Mouse (Mus musculus) gastrocnemius, postnatal 14 days (tissue): ENCODE data around the gene Prm3. TPM values are rescaled to one million over a fixed set of nuclear protein-coding genes. Genes with fewer than 3 reads are reported as not detected.
A peak's percentile ranks its signal among the peaks of the same experiment; 100 is the strongest.

ENCODE experiments used
- DNase-seq: peaks from one replicate; pipeline ENCODE4 v3.0.0; 2021; ENCODE audit warnings: mixed read lengths
- intact Hi-C: fragments of 180-260 bp; cut with DNase I; formaldehyde crosslinking; loops from one replicate; pipeline ENCODE4 v1.15.1; 2025; ENCODE audit warnings: low total_unique reads
- long read RNA-seq, 2 experiments: library from polyadenylated mRNA; stranded (forward); transcript quantifications; one replicate each; pipeline ENCODE4 v2.0.0; 2021
- total RNA-seq, 2 experiments: library from RNA; stranded (reverse); gene quantifications; 2 replicates each; pipeline ENCODE4 v1.2.3; 2021

The Prm3 gene
- total RNA-seq = not detected
- long read RNA-seq, experiment 1 = 0 reads
- long read RNA-seq, experiment 2 = 0 reads

GRCm38 (mm10) chr16:10790702-10791101 lies at the start of gene Prm3:
Gene Prm3, minus strand, starts transcription at chr16:10790914.
- intact Hi-C loops = no loop called here
- DNase-seq = no peak

GRCm38 (mm10) chr16:10840018-10840417 lies 49.3 kb upstream of the Prm3 start:
- intact Hi-C loops = no loop called here
- DNase-seq = no peak

- no peak for DNase-seq
- intact Hi-C loops = no loop called here
These were observed 48.0 kb upstream of the Prm3 start for GRCm38 (mm10) chr16:10838487-10839245.

- no peak for DNase-seq
- intact Hi-C loops = no loop called here
These were observed 47.2 kb upstream of the Prm3 start for GRCm38 (mm10) chr16:10837903-10838302.

- intact Hi-C loops = no loop called here
- no peak for DNase-seq
These were observed 46.5 kb upstream of the Prm3 start for GRCm38 (mm10) chr16:10837250-10837649.

- no peak for DNase-seq
- intact Hi-C loops = no loop called here
These were observed 45.7 kb upstream of the Prm3 start for GRCm38 (mm10) chr16:10836388-10836787.

- DNase-seq = peak; percentile 88
- intact Hi-C loops = no loop called here
These were observed 44.3 kb upstream of the Prm3 start, which contains the start of gene Rmi2 for GRCm38 (mm10) chr16:10834911-10835587. Gene Rmi2, plus strand, starts transcription at chr16:10835059.

GRCm38 (mm10) chr16:10834542-10834910 lies 43.8 kb upstream of the Prm3 start:
- intact Hi-C loops = no loop called here
- DNase-seq = no peak

GRCm38 (mm10) chr16:10828461-10828805 lies 37.7 kb upstream of the Prm3 start:
- intact Hi-C loops = no loop called here
- DNase-seq = no peak

- DNase-seq = no peak
- intact Hi-C loops = no loop called here
These were observed 37.2 kb upstream of the Prm3 start for GRCm38 (mm10) chr16:10827766-10828460.

- DNase-seq = no peak
- intact Hi-C loops = no loop called here
These were observed 36.6 kb upstream of the Prm3 start for GRCm38 (mm10) chr16:10827269-10827668.

- DNase-seq = no peak
- intact Hi-C loops = no loop called here
These were observed 35.1 kb upstream of the Prm3 start for GRCm38 (mm10) chr16:10825840-10826239.

GRCm38 (mm10) chr16:10824536-10824935 lies 33.8 kb upstream of the Prm3 start:
- intact Hi-C loops = no loop called here
- no peak for DNase-seq

- intact Hi-C loops = no loop called here
- DNase-seq = no peak
These were observed 30.7 kb upstream of the Prm3 start for GRCm38 (mm10) chr16:10821387-10821786.

- no peak for DNase-seq
These were observed 29.3 kb upstream of the Prm3 start for GRCm38 (mm10) chr16:10819966-10820365.

GRCm38 (mm10) chr16:10818579-10819135 lies 27.9 kb upstream of the Prm3 start:
- intact Hi-C loops = no loop called here
- DNase-seq = no peak

More at GRCm38 (mm10) chr16:10819966-10820365, 29.3 kb upstream of the Prm3 start:
- intact Hi-C loops = no loop called here

- intact Hi-C loops = no loop called here
- DNase-seq = no peak
These were observed 24.1 kb upstream of the Prm3 start for GRCm38 (mm10) chr16:10814864-10815263.

- intact Hi-C loops = no loop called here
- DNase-seq = no peak
These were observed 23.0 kb upstream of the Prm3 start for GRCm38 (mm10) chr16:10813726-10814125.

GRCm38 (mm10) chr16:10812865-10813371 lies 22.2 kb upstream of the Prm3 start, which contains the start of gene Gm11172:
Gene Gm11172, plus strand, starts transcription at chr16:10812915.
- DNase-seq = no peak
- intact Hi-C loops = no loop called here

GRCm38 (mm10) chr16:10810376-10810775 lies 19.7 kb upstream of the Prm3 start:
- intact Hi-C loops = no loop called here
- DNase-seq = no peak
